Comparison of ENCODE assay signal across 9 mouse cellular contexts in genomic region chr5:112640651-112641050, GRCm38 (mm10).
DNase-seq lines count a peak whose midpoint lies in the region; ATAC-seq and TF ChIP-seq lines count a peak whose summit lies in the region.
"Had no signal": no experiment of that assay in that cellular context is flagged by ENCODE, and none has a peak within 500 bp of the region (broad histone marks: within the 10 kb centered on the region; RNA-seq: fewer than 3 reads in every experiment).

No protein-coding gene starts in this region.

- 11% methylated on average over 13 of the region's 13 CpGs for WGBS in heart, embryonic 13.5 days
- 15% methylated on average over 13 of the region's 13 CpGs for WGBS in embryonic facial prominence, embryonic 14.5 days

- no peak overlapping the region for H3K27ac ChIP-seq in heart, embryonic 13.5 days (replicated peaks)
- no peak overlapping the region for H3K27ac ChIP-seq in embryonic facial prominence, embryonic 14.5 days (replicated peaks; ENCODE audit: low read depth, low read length)

- no peak overlapping the region for H3K9ac ChIP-seq in heart, embryonic 13.5 days
- no peak overlapping the region for H3K9ac ChIP-seq in embryonic facial prominence, embryonic 14.5 days (ENCODE audit: low read depth, low read length)

- peak; percentile 42; the same call in 1 of the 2 replicates for ATAC-seq in heart, embryonic 13.5 days (ENCODE audit: extremely low read depth, insufficient number of reproducible peaks, low FRiP score, low TSS enrichment)
- no peak for ATAC-seq in embryonic facial prominence, embryonic 14.5 days (ENCODE audit: low read depth)
- ATAC-seq: Patski had no signal

- no peak for DNase-seq in heart, adult 8-10 months (ENCODE audit: low spot score)
- DNase-seq in embryonic facial prominence, embryonic 14.5 days (ENCODE audit: low spot score) = peak; percentile 46
- DNase-seq in lung, postnatal 36 days = peak; percentile 23
- no peak for DNase-seq in thymus, postnatal 0 days (ENCODE audit: low spot score)
- DNase-seq in adrenal gland, adult 8-10 months = no peak
- no peak for DNase-seq in right cerebral cortex, adult 2 months (ENCODE audit: low spot score in 2 of 2)

- TF ChIP-seq CTCF in E14TG2a.4 (conservative IDR thresholded peaks at IDR 0.05; ENCODE audit: low read length) = no peak

- no peaks in the 10 kb centered on the region for H3K36me3 ChIP-seq in heart, embryonic 13.5 days
- H3K36me3 ChIP-seq in E14TG2a.4 (ENCODE audit: insufficient read depth, low read length) = no peaks in the 10 kb centered on the region
- no peaks in the 10 kb centered on the region for H3K36me3 ChIP-seq in embryonic facial prominence, embryonic 14.5 days (ENCODE audit: control insufficient read depth, insufficient read depth, low read length)

- peak overlapping the region; percentile 40 for H3K4me2 ChIP-seq in heart, embryonic 13.5 days
- peak overlapping the region; percentile 18; the same call in 1 of the 2 replicates for H3K4me2 ChIP-seq in embryonic facial prominence, embryonic 14.5 days (ENCODE audit: low read depth, low read length)

- H3K9me3 ChIP-seq in heart, embryonic 13.5 days = no peaks in the 10 kb centered on the region
- no peaks in the 10 kb centered on the region for H3K9me3 ChIP-seq in E14TG2a.4 (ENCODE audit: low read length)
- no peaks in the 10 kb centered on the region for H3K9me3 ChIP-seq in embryonic facial prominence, embryonic 14.5 days (ENCODE audit: control insufficient read depth, low read length)

- H3K4me3 ChIP-seq in heart, embryonic 13.5 days = no peak overlapping the region
- H3K4me3 ChIP-seq in E14TG2a.4 (replicated peaks; ENCODE audit: low read length) = peak overlapping the region; percentile 26; the same call in 1 of the 2 replicates
- no peak overlapping the region for H3K4me3 ChIP-seq in embryonic facial prominence, embryonic 14.5 days (ENCODE audit: low read depth, low read length)

- peaks cover 90% of the 10 kb centered on the region for H3K27me3 ChIP-seq in heart, embryonic 13.5 days (replicated peaks)
- H3K27me3 ChIP-seq in E14TG2a.4 (ENCODE audit: insufficient read depth, low read length) = peaks cover 26% of the 10 kb centered on the region
- peaks cover 9% of the 10 kb centered on the region; the same call in 1 of the 2 replicates for H3K27me3 ChIP-seq in embryonic facial prominence, embryonic 14.5 days (replicated peaks; ENCODE audit: control insufficient read depth, insufficient read depth, low read length)
- H3K27me3 ChIP-seq: Patski had no signal

- H3K4me1 ChIP-seq in heart, embryonic 13.5 days = peaks cover 10% of the 10 kb centered on the region
- peaks cover 56% of the 10 kb centered on the region for H3K4me1 ChIP-seq in E14TG2a.4 (replicated peaks; ENCODE audit: low read depth, low read length)
- H3K4me1 ChIP-seq in embryonic facial prominence, embryonic 14.5 days (ENCODE audit: control insufficient read depth, insufficient read depth, low read length) = no peaks in the 10 kb centered on the region; the same call in 1 of the 2 replicates

Comparison
In these comparisons a context has a peak if more than half of its experiments do, and no peak if none do; other contexts are left out.
1. DNase-seq: peak in embryonic facial prominence, embryonic 14.5 days (single experiment) and lung, postnatal 36 days (single experiment); none in heart, adult 8-10 months (single experiment), thymus, postnatal 0 days (single experiment), adrenal gland, adult 8-10 months (single experiment) and right cerebral cortex, adult 2 months (0 of 2).